Mouse (Mus musculus) layer of hippocampus, postnatal 10 days (tissue): ENCODE measurements around the gene Hba-a1. TPM values are rescaled to one million over a fixed set of nuclear protein-coding genes. Genes with fewer than 3 reads are reported as not detected.
"Not testable (repeated sequence)": the region's sequence is repeated elsewhere in the genome, so short reads cannot be mapped to it uniquely, and the experiment has no call there.

Experiments
- DNase-seq, 2 experiments: peaks; one replicate each; pipeline ENCODE4 v3.0.0; 2021; ENCODE audit warnings: low spot score in 2 of 2
- total RNA-seq, 2 experiments: library from RNA; stranded (reverse); gene quantifications; 2 replicates each; pipeline ENCODE4 v1.2.3; 2021

Gene Hba-a1
- total RNA-seq, 2 experiments from 2014 or later = 667 to 733 TPM

DNA sequence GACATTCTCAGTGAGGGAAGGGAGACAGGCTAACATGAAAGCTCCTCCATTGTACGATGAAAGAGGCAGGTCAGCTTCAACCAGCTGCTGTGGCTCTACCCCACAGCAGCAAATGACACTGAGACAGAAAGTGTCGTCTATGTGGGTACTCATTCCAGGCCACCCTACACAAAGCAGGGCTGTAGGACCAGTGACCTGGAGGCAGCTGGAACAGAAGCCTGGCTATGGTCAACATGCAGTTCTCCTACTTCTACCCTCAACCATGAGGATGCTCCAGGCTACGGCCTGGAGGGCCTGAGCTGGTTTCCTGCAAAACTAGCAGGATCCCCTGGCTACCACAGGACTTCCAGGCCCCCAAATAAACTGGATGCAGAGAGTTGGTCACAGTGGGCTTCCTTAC lies 26.7 kb upstream of the Hba-a1 start:
- DNase-seq = no peak

DNA sequence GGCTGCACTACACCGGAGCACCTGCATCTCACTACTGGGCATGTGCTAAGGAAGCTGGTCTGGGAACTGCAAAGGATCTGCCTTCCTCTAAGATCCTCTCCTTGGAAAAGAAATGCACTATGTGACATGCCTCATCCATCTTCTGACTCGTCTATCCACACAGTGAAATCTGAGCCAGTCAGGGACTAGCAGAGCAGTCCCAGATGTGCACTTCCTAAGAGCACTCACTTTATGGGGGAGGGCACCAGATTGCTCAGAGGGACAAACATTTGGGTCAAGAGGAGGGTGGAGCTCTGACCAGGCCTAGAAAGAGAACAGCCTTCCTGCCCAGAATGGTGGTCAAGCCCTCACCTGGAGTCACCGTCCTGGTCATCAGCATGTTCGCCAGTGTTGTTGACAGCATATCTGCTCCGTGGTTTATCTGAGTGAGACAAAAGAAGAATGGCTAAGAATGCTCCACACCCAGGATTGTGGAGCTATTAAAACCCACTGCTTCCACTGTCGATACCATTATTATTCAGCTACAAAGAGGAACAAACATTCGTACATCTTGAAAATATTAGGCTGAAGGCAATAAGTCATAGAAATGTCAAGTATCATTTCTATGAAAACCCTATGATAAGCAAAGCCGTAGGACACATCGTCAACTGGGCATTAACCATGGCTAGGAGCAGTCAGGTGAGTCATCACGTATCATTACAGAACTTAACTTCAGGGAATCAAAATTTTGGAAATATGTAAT lies 20.5 kb upstream of the Hba-a1 start:
- no peak for DNase-seq

DNA sequence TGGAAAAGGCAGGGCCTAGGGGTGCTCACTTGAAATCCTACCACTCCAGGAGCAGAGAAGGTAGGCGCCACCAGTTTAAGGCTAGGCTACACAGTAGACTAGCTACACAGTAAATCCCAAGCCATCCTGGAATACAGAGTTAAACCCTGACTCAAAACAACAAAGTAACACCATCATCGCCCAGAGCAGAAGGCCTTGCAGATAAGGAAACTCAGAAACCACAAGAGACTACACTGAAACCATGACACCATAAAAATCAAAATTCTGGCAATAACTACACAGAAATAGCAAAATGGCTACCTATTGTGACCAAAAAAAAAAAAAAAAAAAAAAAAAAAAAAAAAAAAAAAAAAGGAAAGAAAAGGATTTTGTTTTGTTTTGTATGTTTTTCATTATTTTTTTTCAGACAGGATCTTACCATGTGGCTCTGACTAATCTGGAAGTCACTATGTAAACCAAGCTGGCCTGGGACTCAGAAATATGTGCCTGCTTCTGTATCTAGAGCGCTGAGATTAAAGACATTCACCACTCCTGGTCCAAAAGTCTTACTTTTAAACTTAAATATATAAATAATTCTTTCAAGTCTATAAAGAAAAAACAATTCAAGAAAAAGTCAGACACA lies 18.1 kb upstream of the Hba-a1 start:
- no peak for DNase-seq

DNA sequence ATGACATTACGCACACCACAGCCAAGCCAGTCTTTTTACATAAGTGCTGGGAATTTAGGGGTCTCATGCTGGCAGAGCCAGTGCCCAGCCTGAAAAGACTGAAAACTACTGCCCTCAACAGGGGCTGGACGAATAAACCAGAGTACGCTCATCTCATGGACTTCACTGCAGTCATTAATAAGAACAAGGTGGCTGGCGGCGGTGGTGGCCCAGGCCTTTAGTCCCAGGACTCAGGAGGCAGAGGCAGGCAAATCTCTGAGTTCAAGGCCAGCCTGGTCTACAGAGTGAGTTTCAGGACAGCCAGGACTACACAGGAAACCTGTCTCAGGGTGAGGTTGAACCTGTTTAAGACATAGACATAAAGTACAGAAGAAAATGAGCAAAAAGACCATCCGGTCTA lies 17.1 kb upstream of the Hba-a1 start:
- DNase-seq = no peak

DNA sequence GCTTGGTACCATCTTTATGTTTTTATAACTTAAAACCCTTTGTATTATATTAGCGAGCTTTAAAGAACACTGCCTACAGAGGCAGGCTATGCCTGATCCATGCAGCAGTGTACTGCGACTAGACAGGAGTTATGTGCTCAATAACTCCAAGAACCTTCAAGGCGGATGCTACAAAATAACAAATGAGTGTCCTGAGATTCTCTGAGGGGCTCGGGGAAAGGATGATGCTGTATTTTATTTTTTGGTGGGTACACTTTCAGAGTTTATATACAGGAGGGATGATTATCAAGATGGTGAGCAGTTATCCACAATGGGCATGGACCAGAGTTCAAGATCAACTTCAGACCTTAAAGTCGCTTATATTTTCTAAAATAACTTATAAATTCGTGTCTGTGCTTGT lies 16.5 kb upstream of the Hba-a1 start:
- no peak for DNase-seq

DNA sequence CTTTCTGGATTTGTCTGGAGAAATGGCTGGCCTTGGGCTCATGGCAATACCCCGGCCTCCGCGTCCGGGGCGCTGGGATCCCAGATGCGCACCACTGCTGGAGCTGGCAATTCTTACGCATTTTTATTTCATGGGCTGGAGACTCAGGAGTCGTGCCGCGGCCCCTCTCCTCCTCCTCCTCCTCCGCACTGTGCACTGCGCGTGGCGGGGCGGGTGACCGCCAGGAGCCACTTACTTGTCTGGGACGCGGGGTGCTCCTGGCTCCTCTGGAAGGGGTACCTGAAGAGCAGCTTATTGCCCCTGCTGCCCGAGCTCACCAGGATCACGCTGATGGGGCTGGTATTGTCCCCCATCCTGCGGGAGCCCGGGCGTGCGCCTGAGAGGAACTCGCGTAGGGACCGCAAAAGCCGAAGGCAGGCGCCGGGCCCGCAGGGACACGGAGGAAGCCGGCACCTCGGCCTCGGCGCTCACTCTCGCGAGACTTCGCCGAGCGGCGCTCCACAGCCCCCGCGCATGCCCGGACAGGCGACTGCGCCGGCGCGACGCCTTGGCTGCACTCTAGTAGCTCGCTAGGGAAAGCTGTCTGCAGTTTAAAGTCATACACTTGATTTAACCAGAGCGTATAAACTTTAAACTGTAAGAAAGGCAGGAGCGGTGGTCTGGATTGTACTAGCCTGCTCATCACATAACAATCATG lies 16.0 kb upstream of the Hba-a1 start, which contains the start of gene Nprl3:
Nprl3 (minus strand) TSS at position 520 of the 697 bp plus-strand sequence.
- peak; percentile 95 to 97 for DNase-seq

DNA sequence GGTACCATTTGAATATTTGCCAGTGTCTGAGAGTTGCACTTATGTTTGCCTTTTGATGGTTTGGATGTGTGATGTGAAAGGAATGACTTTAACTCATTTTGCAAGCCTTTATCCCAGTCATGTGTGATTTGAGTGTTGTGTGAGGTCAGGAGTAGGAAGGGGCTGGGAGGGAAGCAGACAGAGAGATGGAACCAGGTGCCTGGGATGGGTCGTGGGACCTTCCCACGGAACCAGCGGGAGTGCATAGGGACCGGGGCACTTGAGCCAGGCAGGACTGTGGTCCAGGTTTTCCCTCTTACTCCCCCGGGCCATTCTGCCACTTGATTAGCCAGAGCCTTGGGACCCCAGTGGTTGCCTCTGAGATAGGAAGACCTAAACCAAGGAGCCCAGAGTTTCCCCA lies 15.3 kb upstream of the Hba-a1 start:
- DNase-seq = no peak

DNA sequence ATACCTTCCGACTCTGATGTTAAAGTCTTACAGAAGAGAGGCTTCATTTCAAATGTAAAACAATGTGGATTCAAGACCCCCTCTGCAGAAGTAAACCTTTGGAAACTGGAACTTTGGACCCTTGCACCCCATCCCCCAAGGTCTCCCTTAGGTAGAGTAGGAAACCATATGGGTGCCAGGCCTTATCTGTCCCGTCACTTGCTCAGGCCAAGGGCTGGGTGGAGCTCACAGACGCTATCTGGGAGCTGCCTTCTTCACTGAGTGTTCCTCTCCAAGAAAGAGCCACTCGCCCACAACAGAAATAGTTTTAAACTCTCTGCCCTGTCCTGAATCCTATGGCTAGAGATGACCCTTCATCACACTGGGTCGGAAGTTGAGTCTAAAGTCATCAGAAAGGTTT lies 14.4 kb upstream of the Hba-a1 start:
- DNase-seq = no peak

DNA sequence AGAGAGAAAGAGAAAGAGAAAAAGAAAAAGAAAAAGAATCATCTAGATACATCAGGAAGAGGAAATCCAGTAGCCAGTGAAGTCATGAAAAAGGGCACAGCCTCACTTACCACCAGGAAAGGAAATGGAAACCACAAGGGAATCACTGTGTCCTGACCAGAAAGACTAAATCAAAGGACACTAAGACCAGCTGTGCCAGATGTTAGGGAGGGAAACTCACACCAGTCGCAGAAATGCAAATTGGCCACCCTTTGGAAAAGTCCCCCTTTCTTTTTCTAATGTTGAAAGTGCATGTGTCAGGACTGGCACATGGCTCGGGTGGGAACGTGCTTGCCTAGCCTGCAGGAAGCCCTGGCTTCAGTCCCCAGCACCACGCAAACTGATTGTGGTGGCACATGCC lies 12.1 kb upstream of the Hba-a1 start:
- DNase-seq = no peak

DNA sequence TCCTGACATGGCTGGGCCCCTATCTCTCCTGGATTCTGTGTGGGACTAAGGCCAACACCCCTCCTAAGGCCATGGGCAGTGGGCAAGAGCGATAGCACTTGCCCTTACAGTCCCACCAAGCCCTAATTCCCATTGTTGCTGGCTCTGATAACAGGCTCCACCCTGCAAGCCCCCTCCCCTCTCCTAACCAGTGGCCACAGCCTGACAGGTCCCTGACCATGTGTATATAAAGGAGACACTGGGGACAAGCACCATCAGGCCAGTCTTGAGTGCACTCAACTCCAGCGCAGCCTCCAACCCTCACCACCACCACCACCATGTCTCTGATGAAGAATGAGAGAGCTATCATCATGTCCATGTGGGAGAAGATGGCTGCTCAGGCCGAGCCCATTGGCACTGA lies 7.0 kb upstream of the Hba-a1 start, which contains the start of gene Hba-x:
Hba-x (plus strand) TSS at position 54 of the 400 bp plus-strand sequence.
- DNase-seq = no peak

DNA sequence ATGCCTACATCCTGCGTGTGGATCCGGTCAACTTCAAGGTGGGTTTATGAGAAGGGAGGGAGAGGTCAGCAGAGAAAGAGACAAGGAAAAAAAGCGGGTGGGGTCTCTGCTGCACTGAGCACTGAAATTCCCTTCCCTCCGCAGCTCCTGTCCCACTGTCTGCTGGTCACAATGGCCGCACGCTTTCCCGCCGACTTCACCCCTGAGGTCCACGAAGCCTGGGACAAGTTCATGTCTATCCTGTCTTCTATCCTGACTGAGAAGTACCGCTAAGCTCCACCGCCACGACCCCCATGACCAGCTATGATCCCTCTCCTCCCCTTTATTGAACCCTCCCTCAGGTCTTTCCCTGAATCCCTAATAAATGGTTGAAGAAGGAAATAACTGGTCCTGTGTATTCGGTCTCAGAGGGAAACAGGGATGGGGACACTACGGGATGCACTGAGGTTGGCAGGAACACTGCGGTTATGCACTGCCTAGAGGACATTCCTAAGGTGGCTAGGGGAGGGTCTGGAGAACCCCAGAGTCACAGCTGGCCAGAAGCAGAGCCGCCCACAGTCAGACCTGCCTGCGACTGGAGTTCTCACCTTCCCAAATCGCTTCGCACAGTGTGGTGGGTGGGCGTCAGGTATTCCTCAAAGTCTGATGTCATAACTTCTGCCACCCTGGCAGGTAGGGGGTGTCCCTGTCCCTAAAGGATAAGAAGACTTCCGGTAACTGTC lies 5.4 kb upstream of the Hba-a1 start:
- DNase-seq = no peak

DNA sequence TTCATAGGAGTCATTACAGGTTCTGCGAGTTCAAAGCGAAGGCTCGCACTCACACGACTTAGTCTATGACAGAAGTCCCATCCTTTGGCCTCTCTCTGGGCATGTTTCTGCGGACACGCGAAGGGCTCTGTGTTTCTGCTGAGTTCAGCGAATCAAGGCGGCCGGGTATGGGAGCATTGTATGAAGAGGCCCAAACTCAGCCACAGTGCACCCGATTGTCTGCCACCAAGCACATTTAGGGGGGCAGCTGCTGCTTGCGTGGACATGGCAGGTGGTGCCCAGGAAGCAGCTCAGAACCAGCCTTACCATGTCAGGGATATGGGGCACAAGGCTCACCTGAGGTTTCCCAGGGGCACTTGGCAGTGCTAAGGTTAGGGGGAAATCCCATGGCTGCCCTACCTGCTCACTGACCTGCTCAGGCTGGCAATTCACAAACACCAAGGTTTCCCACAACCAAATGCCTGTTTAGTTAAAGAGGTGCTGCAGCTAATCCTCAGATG lies 4.8 kb upstream of the Hba-a1 start:
- DNase-seq = no peak

DNA sequence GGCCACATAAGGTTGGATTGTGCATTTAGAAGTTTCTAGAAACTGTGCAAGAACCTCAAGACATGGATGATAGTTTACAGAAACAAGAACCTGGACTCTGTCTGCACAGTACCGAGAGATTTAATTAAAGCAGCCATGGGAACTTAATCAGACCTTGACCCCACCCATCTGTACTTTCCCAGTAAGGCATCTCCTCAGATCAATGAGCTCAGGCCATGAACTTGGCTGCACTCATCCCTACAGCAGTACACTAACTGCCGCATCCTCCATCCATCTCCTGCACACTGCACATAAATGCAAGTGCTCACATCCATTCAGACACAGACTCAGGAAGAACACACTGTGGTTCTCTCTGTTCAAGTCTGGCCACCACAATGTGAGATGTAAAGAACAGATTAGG lies 2.7 kb upstream of the Hba-a1 start:
- DNase-seq = no peak

DNA sequence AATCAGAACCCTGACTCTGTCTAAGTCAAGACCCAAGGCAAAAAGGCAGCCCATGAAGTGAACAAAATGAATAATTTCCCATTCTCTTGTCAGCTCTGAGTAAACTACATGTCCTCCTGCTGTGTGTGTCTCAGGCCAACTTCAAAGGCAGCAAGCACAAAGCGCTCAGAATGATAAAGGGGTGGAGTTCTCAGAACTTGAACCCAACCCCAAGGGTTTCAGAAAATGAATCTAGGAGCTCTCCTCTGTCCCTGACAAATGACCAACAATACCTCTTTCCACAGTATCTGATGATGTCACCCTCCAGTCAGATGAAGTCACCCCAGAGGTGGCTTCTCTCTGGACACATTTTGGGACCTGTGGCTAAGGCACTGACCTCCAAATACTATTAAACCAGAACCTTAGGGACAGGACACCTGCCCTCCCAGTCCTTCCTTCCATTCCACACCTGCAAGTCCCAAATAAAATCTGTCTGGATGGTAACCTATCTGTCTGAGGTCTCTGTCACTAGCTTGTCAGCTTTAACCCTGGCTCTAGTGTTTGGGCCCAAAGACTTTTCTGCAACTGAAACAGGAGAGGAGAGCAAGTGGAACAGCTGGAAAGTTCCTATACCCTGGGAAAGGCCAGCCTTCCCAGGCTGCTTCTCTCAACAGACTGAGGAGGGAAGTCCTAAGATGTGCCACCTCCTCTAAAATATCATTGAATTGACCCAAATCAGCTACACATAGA lies 1.7 kb upstream of the Hba-a1 start:
- no peak for DNase-seq

DNA sequence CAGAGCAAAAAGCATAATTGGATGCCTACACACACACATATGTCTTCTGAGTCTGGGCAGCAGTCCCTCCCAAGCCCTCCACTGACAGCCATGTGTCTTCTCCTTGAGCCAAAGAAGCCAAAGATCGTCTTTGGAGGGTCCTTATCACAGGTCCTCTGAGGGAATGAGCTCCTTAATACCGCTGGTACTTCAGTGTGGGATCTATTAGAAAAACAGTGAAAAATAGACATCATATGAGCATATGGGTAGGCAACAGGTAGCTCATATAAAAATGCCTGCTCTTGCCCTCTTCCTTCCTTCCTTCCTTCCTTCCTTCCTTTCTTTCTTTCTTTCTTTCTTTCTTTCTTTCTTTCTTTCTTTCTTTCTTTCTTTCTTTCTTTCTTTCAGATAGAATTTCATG lies 1.3 kb downstream of the Hba-a1 start:
- DNase-seq = not testable (repeated sequence)

DNA sequence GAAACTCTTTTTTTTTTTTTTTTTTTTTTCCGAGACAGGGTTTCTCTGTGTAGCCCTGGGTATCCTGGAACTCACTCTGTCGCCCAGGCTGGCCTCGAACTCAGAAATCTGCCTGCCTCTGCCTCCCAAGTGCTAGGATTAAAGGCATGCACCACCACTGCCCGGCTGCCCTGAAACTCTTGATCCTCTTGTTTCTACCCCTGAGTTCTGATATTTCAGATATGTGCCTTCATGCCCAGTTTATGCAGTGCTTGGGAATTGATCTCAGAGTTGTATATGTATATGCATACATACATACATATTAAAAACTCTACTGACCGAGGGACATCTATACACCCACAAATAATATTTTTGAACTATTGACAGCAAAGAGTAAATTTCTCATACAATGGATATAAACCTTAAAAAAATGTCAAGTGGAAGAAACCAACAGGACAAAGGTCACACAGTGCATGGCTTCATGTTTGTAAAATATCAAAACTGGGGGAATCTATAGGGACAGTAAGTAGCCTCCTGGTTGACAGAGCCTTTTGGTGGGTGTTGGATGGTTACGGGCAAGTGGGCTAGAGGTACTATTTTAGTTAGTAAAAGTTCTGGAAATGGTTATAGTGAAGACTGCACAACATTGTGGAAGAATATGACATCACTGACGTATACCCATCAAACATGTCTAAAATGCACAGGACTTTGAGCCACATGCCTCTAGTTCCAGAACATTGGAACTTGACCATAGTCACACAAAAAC lies 1.9 kb downstream of the Hba-a1 start:
- no peak for DNase-seq

DNA sequence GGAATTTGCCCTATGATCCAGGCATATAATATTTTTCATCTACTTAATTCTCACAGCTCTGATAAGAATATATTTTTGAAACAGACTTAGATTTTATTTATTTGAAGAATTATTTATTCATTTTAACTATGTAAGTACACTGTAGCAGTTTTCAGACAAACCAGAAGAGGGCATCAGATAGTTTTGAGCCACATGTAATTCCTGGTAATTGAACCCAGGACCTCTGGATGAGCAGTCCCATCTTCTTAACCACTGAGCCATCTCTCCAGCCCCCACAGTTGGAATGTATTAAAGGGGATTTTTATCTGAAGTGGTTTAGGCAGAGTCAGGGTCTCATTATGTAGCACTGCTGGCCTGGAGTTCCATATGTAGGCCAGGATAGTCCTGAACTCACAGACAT lies 2.6 kb downstream of the Hba-a1 start:
- DNase-seq = not testable (repeated sequence)

DNA sequence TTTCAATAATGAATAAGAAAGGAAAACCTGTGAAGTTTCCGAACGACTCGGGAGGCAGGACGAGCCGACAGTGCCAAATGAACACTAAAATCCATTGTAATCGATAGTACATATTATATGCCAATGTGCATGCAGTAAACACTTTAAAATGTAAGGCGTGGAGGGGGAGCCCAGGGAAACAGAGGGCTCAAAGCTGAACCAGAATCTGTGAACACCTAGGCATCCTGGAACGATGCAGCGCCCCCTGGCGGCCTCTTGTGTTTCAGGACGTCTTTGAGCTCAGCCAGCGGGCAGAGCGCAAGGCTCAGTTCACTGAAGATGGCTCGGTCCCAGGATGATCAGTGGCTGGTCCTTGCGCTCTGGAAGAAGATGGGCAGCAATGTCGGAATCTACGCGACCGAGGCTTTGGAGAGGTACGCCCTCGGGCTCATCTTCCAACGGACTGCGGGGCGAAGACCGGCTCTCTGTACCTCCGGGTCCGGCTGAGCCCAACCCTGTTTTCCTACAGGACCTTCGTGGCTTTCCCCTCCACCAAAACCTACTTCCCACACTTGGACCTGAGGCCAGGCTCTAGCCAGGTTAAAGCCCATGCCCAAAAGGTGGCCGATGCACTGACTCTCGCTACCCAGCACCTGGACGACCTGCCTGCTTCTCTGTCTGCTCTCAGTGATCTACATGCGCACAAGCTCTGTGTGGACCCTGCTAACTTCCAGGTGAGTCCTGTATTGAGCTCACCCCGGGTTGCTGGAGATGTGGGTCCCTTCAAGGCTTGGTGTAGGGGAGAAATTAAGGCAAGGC lies 3.6 kb downstream of the Hba-a1 start, which contains the start of gene Hbq1b:
Hbq1b (plus strand) TSS at position 271 of the 798 bp plus-strand sequence.
- peak; percentile 83 to 86 for DNase-seq

DNA sequence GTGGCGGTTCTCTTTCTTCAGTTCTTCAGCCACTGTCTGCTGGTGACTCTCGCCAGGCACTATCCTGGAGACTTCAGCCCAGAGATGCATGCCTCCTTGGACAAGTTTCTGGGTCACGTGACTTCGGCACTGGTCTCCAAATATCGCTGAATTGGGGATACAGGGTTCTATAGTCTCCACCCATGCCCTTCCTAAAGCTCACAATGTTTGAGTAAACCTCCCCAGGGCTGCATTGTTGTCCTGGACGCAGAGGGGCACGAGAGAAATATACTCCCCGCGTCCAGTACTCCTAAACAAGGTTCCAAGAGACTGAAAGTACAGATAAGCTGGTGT lies 4.1 kb downstream of the Hba-a1 start:
- DNase-seq = no peak
